Mouse (Mus musculus) intestine, embryonic 14.5 days (tissue): ENCODE results near the gene Olfr624. TPM values are rescaled to one million over a fixed set of nuclear protein-coding genes. Genes with fewer than 3 reads are reported as not detected.

Experiments
- ATAC-seq: fragments of 200-750 bp; cut with Nextera tagmentation; replicated peaks from 2 replicates; pipeline ENCODE4 v1.8.0; 2017; ENCODE audit warnings: low read depth, moderate number of reproducible peaks, moderate TSS enrichment, moderate library complexity; ENCODE audit not compliant: low FRiP score, low TSS enrichment
- DNase-seq: peaks from one replicate; pipeline ENCODE4 v3.0.0-alpha.2; 2018; ENCODE audit warnings: low spot score
- H3K27ac ChIP-seq: fragments of 300-500 bp; sonication (generic); 2 replicates; pipeline ENCODE4 v1.5.1; 2014; ENCODE audit warnings: low read depth, mild to moderate bottlenecking, control low read depth
- H3K27me3 ChIP-seq: fragments of 300-500 bp; sonication (generic); replicated peaks from 2 replicates; pipeline ENCODE4 v1.6.1; 2014; ENCODE audit warnings: low read length, control low read depth; ENCODE audit not compliant: control insufficient read depth, insufficient read depth
- H3K36me3 ChIP-seq: fragments of 300-500 bp; sonication (generic); 2 replicates; pipeline ENCODE4 v1.6.1; 2014; ENCODE audit warnings: low read length, control low read depth; ENCODE audit not compliant: control insufficient read depth, insufficient read depth
- H3K4me1 ChIP-seq: fragments of 300-500 bp; sonication (generic); replicated peaks from 2 replicates; pipeline ENCODE4 v1.6.1; 2014; ENCODE audit warnings: low read length, control low read depth, mixed read lengths; ENCODE audit not compliant: control insufficient read depth, insufficient read depth
- H3K4me2 ChIP-seq: fragments of 300-500 bp; sonication (generic); 2 replicates; pipeline ENCODE4 v1.6.1; 2014; ENCODE audit warnings: low read length
- H3K4me3 ChIP-seq: fragments of 300-500 bp; sonication (generic); 2 replicates; pipeline ENCODE4 v1.5.1; 2014; ENCODE audit warnings: low read depth, low read length, control low read depth, mixed read lengths
- H3K9ac ChIP-seq: fragments of 300-500 bp; sonication (generic); 2 replicates; pipeline ENCODE4 v1.6.1; 2014; ENCODE audit warnings: mild to moderate bottlenecking, low read length
- H3K9me3 ChIP-seq: fragments of 300-500 bp; sonication (generic); 2 replicates; pipeline ENCODE4 v1.6.1; 2016; ENCODE audit warnings: low read length, control low read depth; ENCODE audit not compliant: control insufficient read depth
- polyA plus RNA-seq: library from polyadenylated mRNA; unstranded; fragments of >200 nt; fragmentation: Nextera tagmentation; extraction: Ambion mirVana; gene quantifications from 2 replicates; pipeline ENCODE4 v1.2.1, GENCODE M21; 2014

Gene Olfr624
- polyA plus RNA-seq, 1 experiment from 2014 or later: 0.03 TPM

GRCm38 (mm10) chr7:103636795-103637194 lies 34.2 kb downstream of the Olfr624 start:
- DNase-seq (no peak), ATAC-seq (no peak)
- no peak overlapping the region for H3K4me3 ChIP-seq

More at GRCm38 (mm10) chr7:103636795-103637194, 34.2 kb downstream of the Olfr624 start:
- H3K27ac ChIP-seq: no peak overlapping the region
- no peaks in the 10 kb centered on the region for H3K36me3 ChIP-seq
- H3K9ac ChIP-seq: no peak overlapping the region
- no peaks in the 10 kb centered on the region for H3K4me1 ChIP-seq
- H3K4me2 ChIP-seq: no peak overlapping the region
- H3K27me3 ChIP-seq: no peaks in the 10 kb centered on the region
- no peaks in the 10 kb centered on the region for H3K9me3 ChIP-seq

Other genes with a start within 250 kb of the Olfr624 start
- gene Olfr605, start 225.8 kb downstream of the Olfr624 start, polyA plus RNA-seq: not detected in 2 replicates
- not detected in 2 replicates for gene Olfr606, start 222.1 kb downstream of the Olfr624 start, polyA plus RNA-seq
- gene Olfr607, start 207.0 kb downstream of the Olfr624 start, polyA plus RNA-seq: not detected in 2 replicates
- gene Olfr608, start 201.3 kb downstream of the Olfr624 start, polyA plus RNA-seq: not detected in 2 replicates
- gene Olfr609, start 173.1 kb downstream of the Olfr624 start, polyA plus RNA-seq: not detected in 2 replicates
- gene Olfr610, start 159.1 kb downstream of the Olfr624 start, polyA plus RNA-seq: not detected in 2 replicates
- gene Olfr611, start 150.3 kb downstream of the Olfr624 start, polyA plus RNA-seq: not detected in 2 replicates
- not detected in 2 replicates for gene Olfr612, start 128.5 kb downstream of the Olfr624 start, polyA plus RNA-seq
- gene Olfr613, start 123.1 kb downstream of the Olfr624 start, polyA plus RNA-seq: not detected in 2 replicates
- not detected in 2 replicates for gene Olfr615, start 115.1 kb downstream of the Olfr624 start, polyA plus RNA-seq
- gene Olfr616, start 102.0 kb downstream of the Olfr624 start, polyA plus RNA-seq: not detected in 2 replicates
- not detected in 2 replicates for gene Olfr617, start 98.1 kb downstream of the Olfr624 start, polyA plus RNA-seq
- not detected in 2 replicates for gene Olfr618, start 81.1 kb downstream of the Olfr624 start, polyA plus RNA-seq
- gene Olfr619, start 70.6 kb downstream of the Olfr624 start, polyA plus RNA-seq: not detected in 2 replicates
- not detected in 2 replicates for gene Olfr620, start 58.7 kb downstream of the Olfr624 start, polyA plus RNA-seq
- not detected in 2 replicates for gene Olfr622, start 28.5 kb downstream of the Olfr624 start, polyA plus RNA-seq
- gene Olfr623, start 7.5 kb downstream of the Olfr624 start, polyA plus RNA-seq: not detected in 2 replicates
- gene Olfr625-ps1, start 11.5 kb upstream of the Olfr624 start, polyA plus RNA-seq: not detected in 2 replicates
- gene Olfr243, start 43.5 kb upstream of the Olfr624 start, polyA plus RNA-seq: not detected in 2 replicates
- not detected in 2 replicates for gene Olfr628, start 59.2 kb upstream of the Olfr624 start, polyA plus RNA-seq
- not detected in 2 replicates for gene Olfr629, start 73.8 kb upstream of the Olfr624 start, polyA plus RNA-seq
- not detected in 2 replicates for gene Olfr630, start 86.1 kb upstream of the Olfr624 start, polyA plus RNA-seq
- gene Olfr69, start 100.4 kb upstream of the Olfr624 start, polyA plus RNA-seq: not detected in 2 replicates
- not detected in 2 replicates for gene Olfr68, start 108.5 kb upstream of the Olfr624 start, polyA plus RNA-seq
- not detected in 2 replicates for gene Olfr67, start 120.6 kb upstream of the Olfr624 start, polyA plus RNA-seq
- gene Hbb-bt, start 142.8 kb upstream of the Olfr624 start, polyA plus RNA-seq: 1,233 and 1,868 TPM in 2 replicates
- 2,953 and 4,508 TPM in 2 replicates for gene Hbb-bs, start 156.9 kb upstream of the Olfr624 start, polyA plus RNA-seq
- not detected in 2 replicates for gene Hbb-bh2, start 169.3 kb upstream of the Olfr624 start, polyA plus RNA-seq
- gene Hbb-bh1, start 172.0 kb upstream of the Olfr624 start, polyA plus RNA-seq: 4.9 and 8.3 TPM in 2 replicates
- 727 and 736 TPM in 2 replicates for gene Hbb-y, start 182.0 kb upstream of the Olfr624 start, polyA plus RNA-seq
- not detected in 2 replicates for gene Olfr66, start 215.1 kb upstream of the Olfr624 start, polyA plus RNA-seq
- not detected in 2 replicates for gene Olfr64, start 223.3 kb upstream of the Olfr624 start, polyA plus RNA-seq
- gene Olfr65, start 232.3 kb upstream of the Olfr624 start, polyA plus RNA-seq: not detected in 2 replicates